Mouse (Mus musculus): ENCODE measurements around the gene Itgb5.
A peak's percentile ranks its signal among the peaks of the same experiment; 100 is the strongest.

Itgb5 gene

GRCm38 (mm10) chr16:33989106-33989505, 159.6 kb downstream of the Itgb5 start:
- DNase-seq (ENCODE audit: low spot score), result no peak

GRCm38 (mm10) chr16:33990712-33991111, 161.2 kb downstream of the Itgb5 start:
- DNase-seq (ENCODE audit: low spot score), result no peak

GRCm38 (mm10) chr16:33994321-33994720, 164.9 kb downstream of the Itgb5 start:
- DNase-seq (ENCODE audit: low spot score), result no peak

- DNase-seq (ENCODE audit: low spot score), result no peak
Measured at GRCm38 (mm10) chr16:33995496-33995895, 166.0 kb downstream of the Itgb5 start.

- peak; percentile 86 for DNase-seq (ENCODE audit: low spot score)
Measured at GRCm38 (mm10) chr16:33996030-33996429, 166.6 kb downstream of the Itgb5 start.

- DNase-seq (ENCODE audit: low spot score), result no peak
Measured at GRCm38 (mm10) chr16:33998011-33998410, 168.5 kb downstream of the Itgb5 start.
